Mouse (Mus musculus) adipocyte (in vitro differentiated cells): Measurements from ENCODE around the gene Rae1.

Source experiments
- DNase-seq: peaks from one replicate; pipeline ENCODE4 v3.0.0-alpha.2; 2016; ENCODE audit warnings: low spot score

Gene Rae1

DNA sequence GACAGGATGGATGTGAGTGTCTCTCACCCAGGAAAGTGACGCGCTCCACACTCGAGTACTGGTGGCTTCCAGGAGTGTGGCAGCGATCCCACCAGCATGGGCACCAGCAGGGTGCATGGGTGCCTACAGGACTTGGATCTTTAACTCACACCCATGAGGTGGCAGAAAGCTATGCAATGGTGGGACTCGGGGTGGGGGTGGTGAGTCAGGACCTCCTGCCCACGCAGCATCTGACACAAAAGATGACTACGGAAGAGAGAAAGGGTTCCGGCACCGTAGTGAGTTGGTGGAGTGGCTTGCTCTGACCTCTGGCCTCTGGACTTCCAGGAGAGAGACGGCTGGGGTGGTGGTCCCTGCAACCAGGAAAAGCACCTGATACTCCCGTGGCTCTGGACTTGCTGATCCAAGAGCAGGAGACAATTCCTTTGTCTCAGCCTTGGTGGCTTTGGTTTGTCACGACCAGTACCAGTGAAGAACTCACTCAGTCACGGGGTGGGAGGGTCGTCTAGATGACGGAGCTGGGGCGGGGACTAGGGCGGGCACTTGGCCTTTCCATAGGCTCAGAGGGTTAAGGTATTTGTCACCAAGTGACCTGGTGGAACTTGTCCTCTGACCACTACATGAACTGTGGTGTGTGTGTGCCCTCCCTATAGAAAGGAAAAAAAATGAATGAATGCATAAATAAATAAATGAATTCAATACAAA, 48.3 kb downstream of the Rae1 start:
- no peak for DNase-seq

DNA sequence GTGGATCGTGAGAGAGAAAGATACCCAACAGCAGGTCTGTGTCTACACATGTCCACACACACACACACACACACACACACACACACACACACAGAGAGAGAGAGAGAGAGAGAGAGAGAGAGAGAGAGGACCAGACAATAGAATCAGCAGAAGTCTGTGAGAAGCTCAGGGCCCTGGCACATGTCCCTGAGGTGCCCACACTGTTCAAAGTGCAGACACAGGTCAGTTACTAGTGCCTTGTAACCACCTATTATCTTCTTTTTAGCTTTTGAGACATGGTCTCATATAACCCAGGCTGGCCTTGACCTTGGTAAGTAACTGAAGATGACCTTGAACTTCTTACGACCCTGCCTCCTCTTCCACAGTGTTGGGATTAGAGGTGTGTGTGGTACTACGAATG, 49.3 kb downstream of the Rae1 start:
- DNase-seq, result no peak

DNA sequence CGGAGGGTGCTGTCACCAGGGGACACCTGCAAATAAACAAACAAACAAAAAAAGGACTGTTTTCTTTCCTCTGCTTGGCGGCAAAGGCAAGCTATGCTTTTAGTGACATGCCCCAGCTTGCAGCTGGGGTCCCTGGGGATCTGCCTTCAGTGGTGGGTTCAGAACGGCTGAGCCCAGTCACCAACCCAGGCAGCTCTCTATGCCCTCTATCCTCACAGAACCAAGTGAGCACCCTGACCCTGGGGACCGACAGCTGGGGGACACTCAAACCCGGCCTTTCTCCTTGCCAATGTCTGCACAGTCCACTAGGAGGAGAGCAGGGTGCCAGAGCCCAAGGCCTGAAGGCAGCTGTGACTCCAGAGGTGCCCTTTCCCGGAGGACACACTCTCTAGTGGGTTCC, 49.9 kb downstream of the Rae1 start:
- DNase-seq, result no peak

DNA sequence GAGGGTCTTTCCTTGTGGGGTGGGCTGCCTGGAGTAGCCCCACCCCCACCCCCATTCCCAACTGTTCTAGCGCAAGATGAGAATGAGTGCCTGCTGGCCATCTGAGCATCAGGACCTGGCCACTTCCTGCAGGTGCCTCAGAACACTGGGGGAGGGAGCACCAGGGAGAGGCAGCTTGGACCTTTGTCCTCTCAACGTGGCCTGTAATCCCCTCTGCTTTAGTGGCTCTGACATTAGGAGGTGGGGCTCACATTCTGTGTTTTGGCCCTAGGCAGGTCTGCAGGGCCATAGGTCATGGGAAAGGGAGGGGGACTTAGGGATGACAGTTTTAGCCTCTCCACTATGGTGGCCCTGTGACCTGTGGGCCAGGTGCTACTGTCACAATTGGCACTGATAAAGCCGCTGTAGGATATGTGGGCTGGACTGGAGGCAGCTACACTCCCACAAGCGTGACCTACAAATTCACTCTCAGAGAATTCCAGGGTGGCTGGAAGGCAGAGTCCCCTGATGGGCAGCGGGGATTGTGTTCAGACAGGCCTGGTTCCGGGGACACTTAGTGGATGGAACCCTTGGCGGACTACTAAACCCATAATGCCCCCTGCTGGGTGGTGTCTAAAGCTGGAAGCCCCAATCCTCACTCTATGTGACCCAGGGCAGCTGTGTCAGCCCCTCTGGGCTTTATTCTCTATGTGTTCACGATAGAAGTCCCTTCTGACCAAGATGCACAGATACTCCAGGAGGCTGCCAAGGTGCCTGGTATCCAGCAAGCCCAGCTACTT, 50.9 kb downstream of the Rae1 start:
- no peak for DNase-seq

DNA sequence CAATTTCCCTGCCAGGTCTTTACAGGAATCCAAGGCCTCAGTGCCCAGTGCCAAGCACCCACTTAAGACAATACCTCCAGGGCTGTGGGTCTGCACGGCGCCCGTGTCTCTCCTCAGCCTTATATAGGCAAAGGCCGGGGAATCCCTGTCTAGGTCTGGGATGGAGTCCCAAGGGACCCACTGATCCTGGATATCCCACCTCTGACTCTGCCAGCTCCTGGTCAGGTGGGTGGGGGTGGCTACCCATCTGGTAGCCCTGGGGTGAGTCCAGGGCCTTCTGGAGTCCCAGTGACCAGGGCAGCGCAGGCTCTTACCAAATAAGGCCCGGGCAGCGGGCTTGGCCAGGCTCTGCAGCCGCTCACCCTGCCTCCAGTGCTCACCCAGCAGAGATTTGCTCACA, 53.0 kb downstream of the Rae1 start:
- no peak for DNase-seq

DNA sequence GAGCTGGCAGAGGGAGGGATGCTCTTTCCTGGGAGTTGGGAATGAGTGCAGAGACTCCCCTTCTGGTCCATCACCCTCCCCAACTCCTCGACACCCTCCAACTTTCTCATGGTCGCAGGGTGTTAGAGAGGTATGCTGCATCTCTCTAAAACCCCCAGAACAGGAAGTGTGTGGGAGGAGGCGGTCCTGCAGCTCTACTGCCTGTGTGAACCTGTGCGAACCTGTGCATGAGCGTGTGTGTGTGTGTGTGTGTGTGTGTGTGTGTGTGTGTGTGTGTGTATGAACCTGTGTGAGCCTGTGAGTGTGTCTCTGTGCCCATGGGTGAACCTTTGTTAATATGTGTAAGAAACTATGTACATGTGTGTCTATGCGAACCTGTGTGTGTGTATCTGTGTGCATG, 53.9 kb downstream of the Rae1 start:
- no peak for DNase-seq

DNA sequence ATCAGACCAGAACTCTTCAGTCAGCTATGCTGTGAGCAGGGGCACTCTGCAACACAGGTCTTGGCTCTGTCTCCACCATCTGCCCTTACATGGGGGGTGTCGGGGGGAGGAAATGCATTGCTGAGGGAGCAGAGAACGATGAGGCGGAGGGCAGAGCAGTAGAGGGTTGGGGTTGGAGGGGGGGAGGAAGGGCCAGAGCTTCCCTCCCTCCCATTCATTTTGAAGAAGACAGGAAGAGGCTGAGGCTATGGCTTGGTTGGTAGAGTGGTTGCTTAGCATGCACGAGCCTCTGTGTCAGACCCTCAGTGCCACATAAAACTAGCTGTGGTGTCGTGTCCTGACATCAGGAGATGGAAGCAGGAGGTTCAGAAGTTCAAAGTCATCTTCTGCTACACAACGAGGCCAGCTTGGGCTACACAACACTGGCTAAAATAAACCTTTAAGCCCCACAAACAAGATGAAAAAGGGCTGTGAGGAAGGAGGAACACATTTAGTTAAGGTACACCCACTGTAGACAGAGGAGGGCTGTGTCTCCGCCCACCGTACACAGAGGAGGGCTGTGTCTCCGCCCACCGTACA, 56.5 kb downstream of the Rae1 start:
- no peak for DNase-seq

DNA sequence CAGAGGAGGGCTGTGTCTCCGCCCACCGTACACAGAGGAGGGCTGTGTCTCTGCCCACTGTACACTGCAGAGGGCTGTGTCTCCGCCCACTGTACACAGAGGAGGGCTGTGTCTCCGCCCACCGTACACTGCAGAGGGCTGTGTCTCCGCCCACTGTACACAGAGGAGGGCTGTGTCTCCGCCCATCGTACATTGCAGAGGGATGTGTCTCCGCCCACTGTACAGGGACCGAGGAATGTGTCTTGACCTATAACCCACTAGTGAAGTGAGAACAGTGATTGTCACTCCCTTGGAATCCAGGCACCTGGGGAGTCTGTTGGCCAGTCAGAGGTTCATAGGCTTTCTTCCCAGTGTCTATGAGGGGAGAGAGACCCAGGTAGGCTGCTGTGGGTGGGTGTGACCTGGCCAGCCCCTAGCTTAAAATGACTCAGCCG, 57.0 kb downstream of the Rae1 start:
- DNase-seq, result no peak

DNA sequence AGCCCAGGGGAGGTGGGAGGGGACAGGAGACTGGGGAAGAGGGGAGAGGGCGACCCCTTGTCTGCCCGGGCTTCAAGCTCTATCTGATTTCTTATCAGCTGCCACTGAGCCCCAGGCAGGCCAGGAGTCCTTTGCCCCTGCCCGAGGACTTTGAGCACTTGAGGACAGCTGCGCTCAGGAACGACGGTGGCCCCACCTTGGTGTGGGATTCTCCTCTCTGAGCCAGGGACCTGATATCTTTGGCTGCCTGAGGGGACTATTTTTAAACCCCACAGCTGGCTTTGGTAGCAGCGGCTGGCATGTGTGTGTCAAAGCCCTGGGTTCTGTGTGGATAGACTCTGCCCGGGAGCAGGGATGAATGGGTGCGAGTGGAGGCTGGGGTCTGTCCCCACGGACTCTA, 57.7 kb downstream of the Rae1 start:
- no peak for DNase-seq

DNA sequence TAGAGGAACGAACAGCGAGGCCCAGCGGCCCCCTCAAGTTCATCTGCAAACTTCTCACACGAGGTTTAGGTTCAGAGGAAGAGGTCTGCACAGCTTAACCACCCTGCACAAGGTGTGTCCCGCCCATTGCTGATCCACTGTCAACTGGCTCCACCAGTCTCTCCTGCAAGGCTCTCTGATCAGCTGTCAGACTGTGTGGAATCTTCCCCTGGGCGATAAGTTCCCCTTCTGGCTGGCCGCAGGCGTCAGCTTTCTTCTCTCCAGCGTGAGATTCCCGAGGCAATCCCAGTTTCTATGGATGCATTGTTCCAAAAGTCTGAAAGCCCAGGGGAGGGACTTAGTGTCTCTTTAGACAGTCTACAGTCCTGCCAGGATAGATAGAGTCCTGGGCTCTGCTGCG, 58.3 kb downstream of the Rae1 start:
- DNase-seq, result no peak

DNA sequence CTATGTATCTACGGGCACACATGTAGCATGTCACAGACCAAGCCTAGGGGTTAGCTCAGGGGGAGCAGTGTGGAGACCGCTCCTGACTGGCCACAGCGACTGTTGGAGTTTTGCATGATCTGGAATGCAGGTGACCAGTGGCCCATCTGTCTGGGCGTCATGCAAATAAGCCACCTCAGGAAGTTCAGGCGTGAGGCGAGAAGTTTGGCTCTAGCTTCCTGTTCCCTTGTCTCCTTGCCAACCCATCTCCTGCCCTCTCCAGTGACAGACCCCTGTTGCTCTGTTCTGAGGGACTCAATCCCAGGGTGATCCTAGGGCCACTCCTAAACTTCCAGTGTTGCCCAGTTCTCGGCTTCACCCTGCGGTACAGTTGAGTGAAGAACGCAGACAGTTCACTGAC, 60.5 kb downstream of the Rae1 start:
- DNase-seq, result no peak

DNA sequence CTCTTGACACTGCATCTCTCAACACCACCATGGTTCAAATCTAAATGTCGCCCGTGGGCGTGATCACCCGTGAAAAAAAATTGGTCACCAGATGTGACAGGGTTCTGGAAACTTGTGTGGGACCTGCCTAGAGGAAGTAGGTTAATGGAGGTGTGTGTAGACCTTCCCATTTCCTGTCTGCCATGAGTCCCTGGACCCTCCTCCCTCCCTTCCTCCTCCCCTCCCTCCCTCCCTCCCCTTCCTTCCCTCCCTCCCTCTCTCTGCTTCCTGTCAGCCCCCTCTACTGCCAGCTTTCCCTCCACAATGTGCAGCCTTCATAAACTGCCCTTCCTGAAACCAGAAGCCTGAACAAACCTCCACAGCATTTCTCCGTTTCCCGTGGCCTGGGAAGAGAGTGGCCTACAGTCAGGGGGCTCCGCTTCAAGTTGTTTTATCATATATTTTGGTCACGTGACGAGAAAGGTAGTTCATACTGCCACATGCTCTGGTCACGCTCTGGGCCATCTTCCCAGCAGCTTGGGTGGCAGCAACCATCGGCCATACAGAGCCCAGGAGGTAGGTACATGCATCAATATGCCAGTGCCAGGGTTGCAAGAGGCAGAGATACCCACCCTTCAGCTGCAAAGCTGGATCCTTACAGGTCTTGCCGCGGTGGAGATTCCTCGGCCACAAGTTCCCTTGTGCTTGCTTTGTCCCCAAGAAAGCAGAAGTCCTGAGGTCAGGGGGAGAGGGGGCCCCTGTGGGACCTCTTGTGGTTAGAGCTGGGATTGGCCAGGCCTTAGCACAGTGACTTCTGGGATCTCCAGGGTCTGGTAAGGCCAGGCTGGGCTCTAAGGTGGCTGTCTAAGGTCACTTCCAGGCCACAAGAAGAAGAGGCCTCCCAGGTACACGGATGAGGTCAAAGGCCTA, 61.8 kb downstream of the Rae1 start:
- no peak for DNase-seq

DNA sequence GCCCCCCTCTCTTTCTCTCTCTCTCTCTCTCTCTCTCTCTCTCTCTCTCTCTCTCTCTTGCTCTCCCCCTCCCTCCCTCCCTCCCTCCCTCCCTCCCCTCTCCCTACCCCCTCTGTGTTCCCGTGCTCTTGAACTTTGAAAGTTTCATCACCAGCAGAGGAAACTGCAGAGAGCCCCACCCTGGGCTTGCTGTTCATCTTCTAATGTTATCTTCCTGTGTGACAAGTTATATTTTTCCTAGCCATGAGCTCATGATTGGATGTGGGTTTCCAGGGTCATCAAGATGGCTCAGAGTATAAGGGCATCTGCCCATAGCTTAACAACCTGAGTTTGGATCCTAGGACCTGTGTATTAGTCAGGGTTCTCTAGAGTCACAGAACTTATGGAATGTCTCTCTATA, 63.3 kb downstream of the Rae1 start:
- no peak for DNase-seq

DNA sequence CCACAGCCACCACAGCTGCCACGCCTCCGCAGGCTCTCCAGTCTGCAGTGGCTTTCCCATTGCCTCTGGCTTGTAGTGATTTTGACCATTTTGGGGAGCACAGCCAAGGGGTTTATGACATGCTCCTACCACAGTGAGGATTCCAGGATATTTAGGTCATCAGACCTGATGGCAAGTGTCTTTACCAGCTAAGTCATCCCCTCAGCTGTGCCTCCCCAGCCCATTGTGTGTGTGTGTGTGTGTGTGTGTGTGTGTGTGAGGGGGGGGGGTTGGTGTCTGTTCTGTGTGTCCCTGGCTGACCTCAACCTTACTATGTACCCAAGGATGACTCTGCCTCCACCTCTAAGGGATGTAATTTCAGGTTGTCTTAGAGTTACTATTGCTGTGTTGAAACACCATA, 64.9 kb downstream of the Rae1 start:
- DNase-seq, result no peak
